Mouse (Mus musculus) lung, embryonic 14.5 days (tissue): Measurements from ENCODE around the gene Hoxd12. TPM values are rescaled to one million over a fixed set of nuclear protein-coding genes. Genes with fewer than 3 reads are reported as not detected.
A peak's percentile ranks its signal among the peaks of the same experiment; 100 is the strongest.

ENCODE experiments used
- ATAC-seq: fragments of 200-750 bp; cut with Nextera tagmentation; 2 replicates; pipeline ENCODE4 v1.8.0; 2017; ENCODE audit warnings: mild to moderate bottlenecking, moderate TSS enrichment, moderate library complexity; ENCODE audit not compliant: insufficient read depth
- DNase-seq: peaks from one replicate; pipeline ENCODE4 v3.0.0-alpha.2; 2015
- H3K27ac ChIP-seq: fragments of 300-500 bp; sonication (generic); 2 replicates; pipeline ENCODE4 v1.5.1; 2014; ENCODE audit warnings: low read depth, mild to moderate bottlenecking, moderate library complexity
- H3K27me3 ChIP-seq: fragments of 300-500 bp; sonication (generic); 2 replicates; pipeline ENCODE4 v1.6.1; 2014; ENCODE audit warnings: low read length, control low read depth; ENCODE audit not compliant: insufficient read depth
- H3K36me3 ChIP-seq: fragments of 300-500 bp; sonication (generic); 2 replicates; pipeline ENCODE4 v1.6.1; 2014; ENCODE audit warnings: control low read depth; ENCODE audit not compliant: insufficient read depth
- H3K4me1 ChIP-seq: fragments of 300-500 bp; sonication (generic); 2 replicates; pipeline ENCODE4 v1.6.1; 2014; ENCODE audit warnings: antibody characterized with exemption, control low read depth; ENCODE audit not compliant: insufficient read depth
- H3K4me2 ChIP-seq: fragments of 300-500 bp; sonication (generic); 2 replicates; pipeline ENCODE4 v1.6.1; 2014; ENCODE audit warnings: mild to moderate bottlenecking
- H3K4me3 ChIP-seq: fragments of 300-500 bp; sonication (generic); 2 replicates; pipeline ENCODE4 v1.5.1; 2014; ENCODE audit warnings: low read depth, low read length
- H3K9ac ChIP-seq: fragments of 300-500 bp; sonication (generic); 2 replicates; pipeline ENCODE4 v1.6.1; 2014
- H3K9me3 ChIP-seq: fragments of 300-500 bp; sonication (generic); 2 replicates; pipeline ENCODE4 v1.6.1; 2016; ENCODE audit warnings: low read depth, low read length, control low read depth
- CTCF ChIP-seq: IDR thresholded peaks from 2 replicates; pipeline ENCODE4 v1.5.1; 2016; ENCODE audit warnings: antibody characterized with exemption, low read depth
- WGBS: fragments of 180-500 bp; shearing (Covaris S2); extraction: QIAGEN DNeasy Blood & Tissue Kit; methylation state at CpG from one replicate; pipeline ENCODE4 v1.1.7; 2014; 5-methylcytosine and 5-hydroxymethylcytosine counted together
- polyA plus RNA-seq: library from polyadenylated mRNA; unstranded; fragments of >200 nt; fragmentation: Nextera tagmentation; extraction: Ambion mirVana; gene quantifications from 2 replicates; pipeline ENCODE4 v1.2.1, GENCODE M21; 2014

The Hoxd12 gene
- polyA plus RNA-seq, 1 experiment from 2014 or later: not detected

DNA sequence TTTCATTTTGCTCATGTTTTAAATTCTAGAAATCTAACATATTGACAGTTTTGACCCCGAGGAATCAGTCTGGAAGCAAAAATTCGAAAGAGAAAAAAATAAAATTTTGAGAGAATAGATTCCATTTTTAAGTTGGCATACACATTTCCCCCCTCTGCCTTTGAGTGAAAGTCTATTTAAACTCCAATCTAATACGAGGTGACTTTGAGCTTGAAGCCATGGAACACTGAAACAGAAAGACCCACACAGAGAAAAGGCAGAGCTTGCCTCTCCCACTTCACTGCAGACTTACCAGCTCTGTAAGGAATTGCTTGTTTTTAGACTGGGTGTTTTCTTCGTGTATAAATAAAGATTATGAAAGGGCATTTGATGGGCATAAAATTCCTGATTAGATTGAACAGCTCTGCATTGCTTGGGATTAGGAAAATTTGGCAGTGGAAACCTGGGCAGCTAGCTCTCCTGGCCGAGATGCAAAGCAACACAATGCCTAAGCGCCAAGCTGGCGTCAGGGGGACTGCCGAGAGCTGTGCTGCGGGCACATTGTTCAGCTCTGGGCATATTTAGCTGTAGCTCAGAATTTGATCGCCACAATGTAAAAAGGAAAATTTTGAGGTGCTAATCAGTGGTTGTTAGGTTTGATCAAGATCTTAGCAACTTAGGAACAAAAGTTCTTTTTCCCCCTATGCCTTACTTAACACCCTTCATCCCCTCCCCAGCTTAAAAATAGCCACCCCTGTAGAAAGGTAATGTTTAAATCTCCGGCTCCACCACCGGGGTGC, 14.2 kb downstream of the Hoxd12 start:
- no peak for TF ChIP-seq CTCF
- Histone ChIP-seq H3K4me3 (no peak overlapping the region), H3K27me3 (peaks cover 97% of the 10 kb centered on the region), H3K4me1 (no peaks in the 10 kb centered on the region), H3K4me2 (no peak overlapping the region), H3K9ac (no peak overlapping the region), H3K9me3 (no peaks in the 10 kb centered on the region), H3K27ac (no peak overlapping the region), H3K36me3 (no peaks in the 10 kb centered on the region)
- no peak for ATAC-seq
- 2% methylated on average over 12 of the region's 12 CpGs for WGBS
- DNase-seq: no peak

DNA sequence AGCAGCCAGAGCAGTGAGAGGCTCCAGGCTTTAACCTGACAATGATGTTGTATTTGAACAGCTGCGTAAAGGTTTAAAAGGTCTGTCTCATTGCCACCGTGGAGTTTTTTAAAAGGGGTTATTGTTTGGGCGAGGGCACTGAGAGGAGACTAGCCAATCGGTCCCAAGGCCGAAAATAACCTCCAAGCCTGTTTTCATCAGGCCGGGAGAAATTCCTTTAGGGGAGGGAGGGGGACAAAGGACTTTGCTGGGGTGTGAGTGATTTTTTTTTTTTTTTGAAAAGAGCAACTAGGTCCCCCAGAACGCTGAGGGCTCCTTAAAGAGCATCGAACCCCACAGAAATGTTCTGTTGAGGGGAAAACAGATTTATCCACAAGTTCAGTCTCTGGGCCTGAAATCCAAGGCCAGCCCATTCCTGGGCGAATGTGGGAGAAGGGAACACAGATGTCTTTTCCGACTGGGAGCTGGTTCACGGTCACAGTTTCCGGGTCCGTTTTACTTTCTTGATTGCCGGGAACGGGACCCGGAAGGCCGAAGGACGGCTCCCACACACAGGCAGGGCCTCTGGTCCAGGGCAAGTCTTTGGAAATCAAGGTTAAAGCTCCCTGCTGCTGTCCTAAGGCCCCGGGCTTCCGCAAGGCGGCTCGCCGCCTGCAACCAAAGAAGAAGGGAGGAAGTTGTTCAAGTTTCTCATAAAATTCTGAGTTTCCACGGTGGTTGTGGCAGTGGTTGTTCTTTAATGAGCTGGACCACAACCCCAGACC, 14.9 kb downstream of the Hoxd12 start:
- no peak for TF ChIP-seq CTCF
- WGBS: 2% methylated on average over 24 of the region's 24 CpGs
- H3K4me2 ChIP-seq: no peak overlapping the region
- H3K27me3 ChIP-seq: peaks cover 97% of the 10 kb centered on the region
- DNase-seq: no peak
- H3K27ac ChIP-seq: no peak overlapping the region
- no peaks in the 10 kb centered on the region for H3K4me1 ChIP-seq
- H3K4me3 ChIP-seq: no peak overlapping the region
- no peaks in the 10 kb centered on the region for H3K9me3 ChIP-seq
- no peaks in the 10 kb centered on the region for H3K36me3 ChIP-seq
- H3K9ac ChIP-seq: no peak overlapping the region
- ATAC-seq: no peak

DNA sequence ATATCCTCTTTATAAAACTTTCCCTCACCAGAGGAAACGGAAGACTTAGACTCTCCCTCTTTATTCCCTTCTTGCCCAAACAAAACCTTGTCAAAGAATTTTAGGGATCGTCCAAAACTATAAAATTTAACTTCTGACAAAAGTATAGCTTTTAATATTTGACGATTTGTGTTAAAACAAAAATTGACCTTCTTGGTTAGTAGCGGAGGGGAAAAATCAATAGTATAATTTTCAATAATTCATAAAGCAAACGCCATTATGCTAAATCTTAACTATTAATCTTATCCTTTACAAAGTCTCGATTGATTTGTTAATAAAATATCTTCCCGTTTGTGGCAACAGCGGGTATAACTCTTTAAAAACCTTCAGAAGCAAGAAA, 15.5 kb downstream of the Hoxd12 start:
- Histone ChIP-seq H3K9me3 (no peaks in the 10 kb centered on the region), H3K27ac (no peak overlapping the region), H3K27me3 (peaks cover 97% of the 10 kb centered on the region), H3K9ac (no peak overlapping the region), H3K4me1 (no peaks in the 10 kb centered on the region), H3K4me2 (no peak overlapping the region), H3K36me3 (no peaks in the 10 kb centered on the region), H3K4me3 (no peak overlapping the region)
- TF ChIP-seq CTCF: no peak
- ATAC-seq: no peak
- WGBS: 8% methylated on average over 8 of the region's 8 CpGs
- DNase-seq: no peak

DNA sequence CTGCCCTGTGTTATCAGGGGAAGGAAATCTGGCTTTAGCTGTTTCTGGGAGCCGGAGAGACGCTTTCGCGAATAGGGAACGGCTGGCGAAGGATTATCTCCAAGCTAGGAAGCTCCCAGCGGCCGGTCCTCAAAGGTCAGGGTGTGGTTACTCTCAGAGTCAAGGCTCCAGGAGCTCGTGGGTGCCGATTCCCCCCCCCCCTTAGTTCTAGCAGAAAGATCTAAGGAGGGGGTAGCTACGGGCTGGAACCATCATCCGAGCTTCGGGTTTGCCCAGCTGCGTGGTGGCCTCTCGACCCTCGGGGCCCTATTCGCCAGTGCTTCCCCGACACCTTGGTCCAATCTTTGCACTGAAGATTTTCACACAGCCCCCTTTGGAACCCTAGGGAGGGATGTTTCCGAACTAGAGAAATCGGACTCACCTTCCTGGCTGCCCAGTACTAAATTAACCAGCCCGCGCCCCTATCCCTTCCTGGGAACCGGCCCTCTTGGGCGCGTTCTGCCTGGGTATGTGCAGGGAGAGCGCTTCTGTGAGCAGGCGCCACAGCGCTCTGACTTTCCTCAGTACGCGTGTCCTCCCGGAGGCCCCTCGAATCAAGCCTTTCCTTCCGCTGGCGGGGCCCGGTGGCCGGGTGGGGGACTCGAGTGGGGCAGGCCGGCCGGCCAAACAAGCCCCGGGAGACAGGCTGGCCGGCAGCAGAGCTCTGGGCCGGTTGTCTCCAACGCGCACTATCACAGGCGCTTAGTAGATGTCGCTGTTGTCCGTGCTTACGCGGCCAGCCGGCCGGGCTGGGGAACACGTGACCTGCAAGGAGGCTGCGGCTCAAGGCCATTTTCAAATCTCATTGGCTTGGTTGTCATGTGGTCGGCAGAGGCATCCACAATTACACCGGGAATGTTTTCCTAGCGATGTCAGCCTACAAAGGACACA, 16.5 kb downstream of the Hoxd12 start, which contains the start of gene Hoxd10:
Gene Hoxd10 (plus strand): TSS at position 903 of the 930 bp plus-strand sequence.
- DNase-seq: peak; percentile 84
- Histone ChIP-seq H3K9me3 (no peaks in the 10 kb centered on the region), H3K4me1 (no peaks in the 10 kb centered on the region), H3K27me3 (peaks cover 99% of the 10 kb centered on the region), H3K4me2 (peak within 1 kb of the TSS; percentile 21), H3K36me3 (no peaks in the 10 kb centered on the region), H3K27ac (no peak within 1 kb of the TSS), H3K9ac (no peak within 1 kb of the TSS; the same call in 1 of the 2 replicates), H3K4me3 (peak within 1 kb of the TSS; percentile 19; the same call in 1 of the 2 replicates)
- WGBS: 1% methylated on average over 56 of the region's 56 CpGs
- peak; percentile 74 for ATAC-seq
- peak; percentile 56 for TF ChIP-seq CTCF

DNA sequence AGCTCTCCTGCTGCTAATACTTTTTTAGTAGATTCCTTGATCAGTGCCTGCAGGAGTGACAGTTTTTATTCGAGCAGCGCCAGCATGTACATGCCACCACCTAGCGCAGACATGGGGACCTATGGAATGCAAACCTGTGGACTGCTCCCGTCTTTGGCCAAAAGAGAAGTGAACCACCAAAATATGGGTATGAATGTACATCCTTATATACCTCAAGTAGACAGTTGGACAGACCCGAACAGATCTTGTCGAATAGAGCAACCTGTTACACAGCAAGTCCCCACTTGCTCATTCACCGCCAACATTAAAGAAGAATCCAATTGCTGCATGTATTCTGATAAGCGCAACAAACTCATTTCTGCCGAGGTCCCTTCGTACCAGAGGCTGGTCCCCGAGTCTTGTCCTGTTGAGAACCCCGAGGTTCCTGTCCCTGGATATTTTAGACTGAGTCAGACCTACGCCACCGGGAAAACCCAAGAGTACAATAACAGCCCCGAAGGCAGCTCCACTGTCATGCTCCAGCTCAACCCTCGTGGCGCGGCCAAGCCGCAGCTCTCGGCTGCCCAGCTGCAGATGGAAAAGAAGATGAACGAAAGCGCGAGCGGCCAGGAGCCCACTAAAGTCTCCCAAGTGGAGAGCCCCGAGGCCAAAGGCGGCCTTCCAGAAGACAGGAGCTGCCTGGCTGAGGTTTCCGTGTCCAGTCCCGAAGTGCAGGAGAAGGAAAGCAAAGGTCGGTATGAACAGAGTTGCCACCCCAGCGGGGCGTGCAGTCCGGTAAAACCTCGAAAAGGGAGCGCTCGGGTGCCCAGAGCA, 17.4 kb downstream of the Hoxd12 start:
- ATAC-seq: no peak; the same call in 1 of the 2 replicates
- no peak for DNase-seq
- no peak for TF ChIP-seq CTCF
- H3K27me3 ChIP-seq: peaks cover 99% of the 10 kb centered on the region
- H3K27ac ChIP-seq: no peak overlapping the region
- 4% methylated on average over 35 of the region's 35 CpGs for WGBS
- no peaks in the 10 kb centered on the region for H3K36me3 ChIP-seq
- no peaks in the 10 kb centered on the region for H3K9me3 ChIP-seq
- H3K4me2 ChIP-seq: peak overlapping the region; percentile 10
- peak overlapping the region; percentile 9; the same call in 1 of the 2 replicates for H3K4me3 ChIP-seq
- H3K4me1 ChIP-seq: no peaks in the 10 kb centered on the region
- no peak overlapping the region for H3K9ac ChIP-seq

DNA sequence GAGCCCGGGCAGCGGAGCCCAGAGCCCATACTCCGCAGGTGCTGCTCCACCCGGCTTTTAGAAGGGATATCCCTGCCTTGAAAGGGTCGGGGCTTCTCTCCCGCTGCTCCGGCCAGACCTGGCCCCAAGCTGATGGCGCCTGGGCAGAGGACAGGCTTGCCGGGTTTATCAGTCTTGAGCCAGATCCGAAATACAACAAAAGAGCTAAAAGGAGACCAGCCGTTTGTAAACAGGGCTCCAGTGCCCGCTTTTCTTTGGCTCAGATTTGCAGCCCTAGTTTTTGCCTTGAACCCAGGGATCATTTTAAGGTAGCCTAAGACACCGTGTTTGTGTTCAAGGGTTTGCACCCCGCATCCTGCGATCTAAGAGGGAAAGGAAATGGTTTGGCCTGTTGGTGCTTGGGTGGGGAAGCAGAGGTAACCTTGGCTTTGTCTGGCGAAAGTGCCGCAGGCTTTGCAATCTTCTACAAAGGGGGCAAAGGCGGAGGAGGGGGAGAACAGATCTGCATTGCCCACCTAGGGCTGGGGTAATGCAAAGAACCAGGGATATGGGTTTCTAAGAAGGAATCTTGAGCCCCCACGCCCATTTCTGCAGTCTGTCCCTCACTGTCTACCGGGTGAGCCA, 18.1 kb downstream of the Hoxd12 start:
- H3K27me3 ChIP-seq: peaks cover 99% of the 10 kb centered on the region
- no peaks in the 10 kb centered on the region for H3K9me3 ChIP-seq
- no peak overlapping the region; the same call in 1 of the 2 replicates for H3K4me2 ChIP-seq
- no peak overlapping the region for H3K9ac ChIP-seq
- no peak for DNase-seq
- no peak for TF ChIP-seq CTCF
- H3K36me3 ChIP-seq: no peaks in the 10 kb centered on the region
- H3K27ac ChIP-seq: no peak overlapping the region
- no peaks in the 10 kb centered on the region for H3K4me1 ChIP-seq
- WGBS: 2% methylated on average over 20 of the region's 20 CpGs
- no peak for ATAC-seq
- H3K4me3 ChIP-seq: peak overlapping the region; percentile 9; the same call in 1 of the 2 replicates
